In genomic region chr16:50315349-50315969, GRCm38 (mm10) we compare ENCODE assay signal across 14 mouse cellular contexts.
A peak's percentile ranks its signal among the peaks of the same experiment; 100 is the strongest.
DNase-seq lines count a peak whose midpoint lies in the region; ATAC-seq lines count a peak whose summit lies in the region.
"Had no signal": no experiment of that assay in that cellular context is flagged by ENCODE, and none has a peak within 500 bp of the region (broad histone marks: within the 10 kb centered on the region; RNA-seq: fewer than 3 reads in every experiment).

No protein-coding gene starts in this region.

- 77% methylated on average over 1 of the region's 1 CpGs for WGBS in midbrain, embryonic 14.5 days
- 87% methylated on average over 1 of the region's 1 CpGs for WGBS in midbrain, embryonic 10.5 days

- no peak overlapping the region for H3K4me2 ChIP-seq in midbrain, embryonic 14.5 days (ENCODE audit: low read length)
- H3K4me2 ChIP-seq: heart, embryonic 15.5 days; hindbrain, embryonic 13.5 days; limb, embryonic 15.5 days; stomach, embryonic 15.5 days had no signal

- peak; percentile 24 for DNase-seq in midbrain, embryonic 14.5 days
- DNase-seq in midbrain, embryonic 10.5 days (ENCODE audit: low spot score), result no peak
- peak; percentile 7 for DNase-seq in splenic B cell, adult 2 months (ENCODE audit: low read depth, low spot score)
- no peak for DNase-seq in testis, postnatal 14 days (ENCODE audit: low spot score)
- DNase-seq in left cerebral cortex, postnatal 14 days (ENCODE audit: low spot score in 2 of 2), result no peak
- DNase-seq: cerebellum, adult 18-20 months; kidney, adult 9 months; lung, adult 18-20 months had no signal

- no peak overlapping the region for H3K9ac ChIP-seq in midbrain, embryonic 14.5 days (replicated peaks; ENCODE audit: low read length)
- H3K9ac ChIP-seq: heart, embryonic 15.5 days; hindbrain, embryonic 13.5 days; limb, embryonic 15.5 days; stomach, embryonic 15.5 days had no signal

- H3K4me3 ChIP-seq in midbrain, embryonic 14.5 days (replicated peaks; ENCODE audit: low read depth, low read length), result no peak overlapping the region
- no peak overlapping the region for H3K4me3 ChIP-seq in midbrain, embryonic 10.5 days
- H3K4me3 ChIP-seq: heart, embryonic 15.5 days; hindbrain, embryonic 13.5 days; limb, embryonic 15.5 days; stomach, embryonic 15.5 days had no signal

- intact Hi-C loops in left cerebral cortex, postnatal 14 days (cut with DNase I), result no loop called here

- no peaks in the 10 kb centered on the region for H3K36me3 ChIP-seq in midbrain, embryonic 14.5 days (ENCODE audit: control insufficient read depth, insufficient read depth, low read length)
- H3K36me3 ChIP-seq in midbrain, embryonic 10.5 days, result no peaks in the 10 kb centered on the region
- no peaks in the 10 kb centered on the region for H3K36me3 ChIP-seq in splenic B cell, adult 2 months (ENCODE audit: control insufficient read depth, insufficient read depth, low read length, poor library complexity, severe bottlenecking)
- H3K36me3 ChIP-seq: heart, embryonic 15.5 days; hindbrain, embryonic 13.5 days; limb, embryonic 15.5 days; stomach, embryonic 15.5 days had no signal

- H3K9me3 ChIP-seq in midbrain, embryonic 14.5 days (ENCODE audit: control insufficient read depth, low read length), result no peaks in the 10 kb centered on the region
- H3K9me3 ChIP-seq in midbrain, embryonic 10.5 days (replicated peaks), result no peaks in the 10 kb centered on the region
- H3K9me3 ChIP-seq: heart, embryonic 15.5 days; hindbrain, embryonic 13.5 days; limb, embryonic 15.5 days; stomach, embryonic 15.5 days had no signal

- no peaks in the 10 kb centered on the region for H3K4me1 ChIP-seq in midbrain, embryonic 14.5 days (ENCODE audit: control insufficient read depth, insufficient read depth, low read length)
- H3K4me1 ChIP-seq in midbrain, embryonic 10.5 days, result no peaks in the 10 kb centered on the region
- H3K4me1 ChIP-seq: hindbrain, embryonic 13.5 days; limb, embryonic 15.5 days; stomach, embryonic 15.5 days had no signal

- H3K27ac ChIP-seq in midbrain, embryonic 14.5 days (replicated peaks; ENCODE audit: low read depth, low read length), result no peak overlapping the region
- no peak overlapping the region for H3K27ac ChIP-seq in midbrain, embryonic 10.5 days (replicated peaks)
- H3K27ac ChIP-seq: heart, embryonic 15.5 days; hindbrain, embryonic 13.5 days; limb, embryonic 15.5 days; stomach, embryonic 15.5 days had no signal

- ATAC-seq in midbrain, embryonic 14.5 days (ENCODE audit: low FRiP score, low TSS enrichment), result no peak
- peak; percentile 81 for ATAC-seq in CD4-positive, CD25-positive, alpha-beta regulatory T cell, adult 4 months
- ATAC-seq in common myeloid progenitor, adult 5-6 weeks (replicated peaks; ENCODE audit: low read depth, poor library complexity, severe bottlenecking), result peak; percentile 89

- no peaks in the 10 kb centered on the region for H3K27me3 ChIP-seq in midbrain, embryonic 14.5 days (ENCODE audit: control insufficient read depth, insufficient read depth, low read length)
- no peaks in the 10 kb centered on the region for H3K27me3 ChIP-seq in midbrain, embryonic 10.5 days (ENCODE audit: low read depth, poor library complexity, severe bottlenecking)
- H3K27me3 ChIP-seq in splenic B cell, adult 2 months (ENCODE audit: control insufficient read depth, insufficient read depth, low read length, poor library complexity, severe bottlenecking), result no peaks in the 10 kb centered on the region
- H3K27me3 ChIP-seq: heart, embryonic 15.5 days; hindbrain, embryonic 13.5 days; limb, embryonic 15.5 days; stomach, embryonic 15.5 days had no signal

Comparison
In these comparisons a context has a peak if more than half of its experiments do, and no peak if none do; other contexts are left out.
1. DNase-seq: peak in midbrain, embryonic 14.5 days (single experiment) and splenic B cell, adult 2 months (single experiment); none in midbrain, embryonic 10.5 days (single experiment), testis, postnatal 14 days (single experiment) and left cerebral cortex, postnatal 14 days (0 of 2).